Mouse (Mus musculus): ENCODE data around the gene Ccl21b. TPM values are rescaled to one million over a fixed set of nuclear protein-coding genes. Genes with fewer than 3 reads are reported as not detected.
"Not testable (repeated sequence)": the region's sequence is repeated elsewhere in the genome, so short reads cannot be mapped to it uniquely, and the experiment has no call there.

The Ccl21b gene
- not detected for total RNA-seq (2021)
- long read RNA-seq, experiment 1, partial matches to known transcripts: 0 of 2 reads
- long read RNA-seq, experiment 1, other reads (novel, unspliced or antisense): 2 of 2 reads
- long read RNA-seq, experiment 2, partial matches to known transcripts: 0 of 1 reads
- long read RNA-seq, experiment 2, other reads (novel, unspliced or antisense): 1 of 1 reads

DNA sequence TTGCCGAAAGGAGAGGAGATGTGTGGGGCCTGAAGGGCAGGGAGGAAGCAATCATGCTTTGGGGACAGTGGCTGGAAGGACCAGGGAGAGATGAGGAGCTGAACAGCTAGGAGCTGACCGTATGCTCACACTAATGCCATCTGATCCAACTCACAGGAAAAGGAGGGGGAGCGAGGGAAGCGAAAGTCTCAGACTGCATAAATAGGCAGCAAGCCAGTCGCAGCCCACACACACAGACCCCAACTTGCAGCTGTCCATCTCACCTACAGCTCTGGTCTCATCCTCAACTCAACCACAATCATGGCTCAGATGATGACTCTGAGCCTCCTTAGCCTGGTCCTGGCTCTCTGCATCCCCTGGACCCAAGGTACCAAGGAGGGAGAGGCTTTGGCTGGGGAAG, at the start of gene Ccl21b:
TSS of gene Ccl21b (plus strand) at position 301 of the 400 bp plus-strand sequence.
- DNase-seq (ENCODE audit: low spot score in 2 of 2): not testable (repeated sequence)

DNA sequence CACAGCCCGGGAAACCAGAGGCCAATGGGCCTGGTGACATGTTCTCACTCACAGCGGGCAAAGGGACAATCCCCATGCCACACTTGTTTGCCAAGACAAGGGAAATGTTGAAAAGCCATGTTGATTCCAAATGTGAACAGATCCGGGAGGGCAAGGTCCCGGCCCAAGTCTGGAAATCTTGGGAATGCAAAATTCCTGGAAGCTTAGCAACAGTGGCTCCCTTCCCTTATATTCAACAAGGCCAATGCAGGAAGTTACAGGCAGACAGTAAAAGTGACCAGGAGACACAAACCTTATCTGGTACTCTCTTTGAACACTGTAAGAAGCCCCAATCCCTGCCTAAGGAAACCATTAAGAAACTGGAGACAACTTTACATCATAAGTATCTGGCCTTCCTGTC, 15.2 kb upstream of the Ccl21b start, which contains the start of gene Gm10600:
TSS of gene Gm10600 (plus strand) at position 301 of the 400 bp plus-strand sequence.
- DNase-seq (ENCODE audit: low spot score in 2 of 2): not testable (repeated sequence)

GRCm38 (mm10) chr4:42293967-42294366, 38.4 kb downstream of the Ccl21b start, which contains the start of gene Gm21953:
Gene Gm21953 (plus strand): TSS chr4:42294267.
- not testable (repeated sequence) for DNase-seq (ENCODE audit: low spot score in 2 of 2)

Other genes starting within 250 kb of the Ccl21b start
- not detected for gene Gm21093, start 221.0 kb upstream of the Ccl21b start, total RNA-seq (2021)
- gene Gm3893, start 164.6 kb upstream of the Ccl21b start, total RNA-seq (2021): not detected
- gene Gm13304, start 140.9 kb upstream of the Ccl21b start, total RNA-seq (2021): 1 to 10 TPM; 2.0 to 5.4 TPM
- gene Gm13306, start 102.3 kb upstream of the Ccl21b start, total RNA-seq (2021): 10 to 100 TPM in 1 of 2 experiments, not detected in 1; 11.4 TPM
- 1 to 10 TPM in 1 of 2 experiments, not detected in 1; 1.6 TPM for gene Gm13305, start 87.2 kb upstream of the Ccl21b start, total RNA-seq (2021)
- under 1 TPM; 0.35 to 0.73 TPM for gene Gm10600, start 15.1 kb upstream of the Ccl21b start, total RNA-seq (2021)
- gene Gm21953, start 38.5 kb downstream of the Ccl21b start, total RNA-seq (2021): not detected
- gene Fam205a3, start 62.6 kb downstream of the Ccl21b start, total RNA-seq (2021): not detected
- not detected for gene Gm21586, start 183.6 kb downstream of the Ccl21b start, total RNA-seq (2021)
- gene Gm2163, start 211.0 kb downstream of the Ccl21b start, total RNA-seq (2021): under 1 TPM; 0.32 to 0.66 TPM